Mouse (Mus musculus) kidney, adult 2 months (tissue): ENCODE measurements around the gene Lsm10.

Experiments used
- CTCF ChIP-seq: fragments of 200-500 bp; conservative IDR thresholded peaks from 2 replicates; pipeline ENCODE4 v1.5.1; 2011; ENCODE audit warnings: low read depth, mild to moderate bottlenecking, control low read depth, low read length, moderate library complexity, mixed read lengths; ENCODE audit not compliant: insufficient read depth, insufficient read length
- POLR2A ChIP-seq: fragments of 200-500 bp; IDR thresholded peaks from one replicate; pipeline ENCODE4 v1.6.1; 2011; ENCODE audit warnings: low read depth, low read length, control low read depth

DNA sequence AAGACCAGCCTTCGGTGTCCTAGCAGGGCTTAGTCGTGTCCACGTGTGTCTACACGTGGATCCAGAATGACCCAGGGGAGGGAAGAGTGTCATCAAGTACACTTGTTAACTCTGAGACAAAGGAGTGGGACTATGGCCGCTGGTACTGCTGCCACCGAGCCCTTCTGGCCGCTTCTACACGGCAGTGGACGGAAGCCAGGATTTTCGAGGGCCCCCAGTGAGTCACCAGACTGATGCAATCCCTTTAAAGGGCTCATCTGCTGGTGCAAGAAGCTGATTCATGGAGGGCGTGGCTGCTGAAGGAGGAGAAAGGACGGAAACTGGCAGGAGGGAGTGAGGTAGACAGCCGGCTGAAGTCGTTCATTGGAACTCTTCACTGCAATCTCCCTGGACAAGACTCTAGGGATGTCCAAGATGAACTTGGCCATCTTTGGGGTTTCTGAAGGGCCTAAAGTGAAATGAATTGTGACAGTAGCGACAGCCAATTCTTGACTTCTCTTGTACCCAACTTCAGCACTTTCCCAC, 6.7 kb downstream of the Lsm10 start:
- TF ChIP-seq POLR2A: no peak
- no peak for TF ChIP-seq CTCF
